Mouse (Mus musculus) embryonic fibroblast, embryonic 13.5 days (primary cell): ENCODE results near the gene Myl4. TPM values are rescaled to one million over a fixed set of nuclear protein-coding genes. Genes with fewer than 3 reads are reported as not detected.
"Not testable (repeated sequence)": the region's sequence is repeated elsewhere in the genome, so short reads cannot be mapped to it uniquely, and the experiment has no call there.

ENCODE experiments used
- H3K27ac ChIP-seq: 2 replicates; pipeline ENCODE4 v1.5.1; 2012; ENCODE audit warnings: low read length, control low read depth, inconsistent platforms; ENCODE audit not compliant: insufficient read depth
- H3K4me1 ChIP-seq: 2 replicates; pipeline ENCODE4 v1.6.1; 2011; ENCODE audit warnings: low read length; ENCODE audit not compliant: control insufficient read depth, insufficient read depth
- H3K4me3 ChIP-seq: 2 replicates; pipeline ENCODE4 v1.5.1; 2011; ENCODE audit warnings: mild to moderate bottlenecking, control low read depth, low read length; ENCODE audit not compliant: insufficient read depth
- CTCF ChIP-seq: IDR thresholded peaks from 2 replicates; pipeline ENCODE4 v1.5.1; 2011; ENCODE audit warnings: mild to moderate bottlenecking, control low read depth, low read length, moderate library complexity, borderline replicate concordance; ENCODE audit not compliant: insufficient read depth
- POLR2A ChIP-seq: IDR thresholded peaks from 2 replicates; pipeline ENCODE4 v1.6.1; 2011; ENCODE audit warnings: low read depth, mild to moderate bottlenecking, control low read depth, low read length, moderate library complexity
- polyA plus RNA-seq: library from polyadenylated mRNA; stranded (reverse); fragments of >200 nt; gene quantifications from 2 replicates; pipeline ENCODE4 v1.2.4, GENCODE M21; 2011; ENCODE audit warnings: low read depth; ENCODE audit not compliant: missing spikeins, insufficient read length

The Myl4 gene
- 1.6 and 2.7 TPM in 2 replicates for polyA plus RNA-seq

DNA sequence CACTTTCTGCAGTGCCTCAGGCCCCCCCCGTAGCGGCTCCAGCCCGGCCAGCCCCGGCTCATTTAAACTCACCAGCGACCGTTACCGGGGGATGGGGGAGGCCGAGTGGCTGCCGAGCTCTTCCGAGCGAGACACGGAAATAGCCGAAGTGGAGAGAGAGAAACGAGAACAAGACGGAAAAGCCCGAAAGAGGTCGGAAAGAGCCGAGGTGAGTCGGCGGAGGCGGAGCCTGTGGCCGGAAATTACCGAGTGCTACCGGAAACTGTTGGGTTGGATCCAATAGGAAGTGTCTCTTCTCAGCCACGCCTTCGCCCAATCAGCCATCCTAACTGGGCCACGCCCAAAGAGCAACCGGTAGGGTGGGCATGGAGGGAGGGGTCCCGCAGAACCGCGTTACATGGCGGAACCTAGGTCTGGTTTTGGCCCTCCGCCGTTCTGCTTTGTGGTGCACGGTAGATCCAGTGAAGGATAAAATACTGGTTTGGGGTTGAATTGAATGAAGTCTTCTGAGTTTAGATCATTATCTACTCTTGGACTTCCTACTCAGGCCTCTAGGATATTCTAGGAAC is at the start of gene Myl4, which contains the start of gene Cdc27:
Gene Myl4 (plus strand): TSS at position 258 of the 569 bp plus-strand sequence.
Gene Cdc27 (minus strand): TSS at position 215 of the 569 bp plus-strand sequence.
- Histone ChIP-seq H3K27ac (peak within 1 kb of the TSS; percentile 58), H3K4me1 (no peaks in the 10 kb centered on the region), H3K4me3 (peak within 1 kb of the TSS; percentile 67)
- TF ChIP-seq POLR2A, result peak; percentile 79
- no peak for TF ChIP-seq CTCF

DNA sequence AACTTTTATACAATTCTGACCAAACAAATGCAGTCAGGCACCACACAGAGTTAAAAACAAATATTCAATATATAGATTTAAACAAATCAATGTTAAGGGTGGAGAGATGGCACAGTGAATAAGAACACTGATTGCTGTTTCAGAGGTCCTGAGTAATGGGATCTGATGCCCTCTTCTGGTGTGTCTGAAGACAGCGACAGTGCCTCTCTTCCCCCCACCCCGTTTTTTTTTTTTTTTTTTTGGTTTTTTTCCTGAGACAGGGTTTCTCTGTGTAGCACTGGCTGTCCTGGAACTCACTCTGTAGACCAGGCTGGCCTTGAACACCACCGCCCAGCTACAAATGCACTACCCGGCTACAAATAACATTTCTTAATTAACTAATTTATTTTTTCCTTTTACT is 42.0 kb upstream of the Myl4 start:
- Histone ChIP-seq H3K4me3 (no peak overlapping the region), H3K4me1 (no peaks in the 10 kb centered on the region), H3K27ac (no peak overlapping the region)
- no peak for TF ChIP-seq CTCF
- no peak for TF ChIP-seq POLR2A

DNA sequence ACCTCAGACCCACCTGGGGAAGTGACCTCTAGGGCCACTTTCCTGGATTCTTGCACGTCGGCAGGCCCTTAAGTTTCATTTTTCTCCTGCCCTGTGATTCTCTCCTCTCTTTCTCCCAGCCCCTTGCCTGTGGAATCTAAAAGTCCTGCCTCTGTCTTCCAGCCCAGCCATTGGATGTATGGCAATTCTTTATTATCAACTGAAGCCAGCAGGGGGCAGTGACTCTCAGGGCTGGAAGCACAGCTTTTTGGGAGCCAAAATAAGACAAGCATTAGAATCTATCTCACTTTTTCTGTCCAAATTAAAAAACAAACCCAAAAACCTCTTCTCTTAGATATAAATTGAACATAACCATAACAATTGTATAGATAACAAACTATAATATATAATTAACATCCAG is 39.9 kb upstream of the Myl4 start:
- H3K27ac ChIP-seq, result no peak overlapping the region
- H3K4me3 ChIP-seq, result no peak overlapping the region
- TF ChIP-seq CTCF, result no peak
- no peak for TF ChIP-seq POLR2A
- H3K4me1 ChIP-seq, result no peaks in the 10 kb centered on the region

DNA sequence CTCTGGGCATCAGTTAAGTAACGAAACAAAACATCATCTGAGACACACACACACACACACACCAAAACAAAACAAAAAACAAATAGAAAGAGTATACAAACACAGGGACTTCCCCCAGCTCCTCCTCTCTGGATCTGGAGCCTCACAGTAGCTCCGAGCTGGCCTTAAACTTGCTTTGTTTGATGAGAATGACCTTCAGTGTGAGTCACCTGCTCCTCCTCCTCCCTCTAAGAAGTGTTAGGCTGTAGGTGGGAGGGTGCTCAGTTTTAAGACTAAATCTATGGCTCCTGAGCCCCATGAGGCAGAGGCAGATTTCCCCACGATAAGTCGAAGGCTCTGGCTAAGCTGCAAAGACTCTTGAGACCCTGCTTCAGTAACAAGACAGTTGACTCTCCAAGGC is 38.0 kb upstream of the Myl4 start:
- H3K4me1 ChIP-seq, result no peaks in the 10 kb centered on the region
- TF ChIP-seq CTCF, result no peak

DNA sequence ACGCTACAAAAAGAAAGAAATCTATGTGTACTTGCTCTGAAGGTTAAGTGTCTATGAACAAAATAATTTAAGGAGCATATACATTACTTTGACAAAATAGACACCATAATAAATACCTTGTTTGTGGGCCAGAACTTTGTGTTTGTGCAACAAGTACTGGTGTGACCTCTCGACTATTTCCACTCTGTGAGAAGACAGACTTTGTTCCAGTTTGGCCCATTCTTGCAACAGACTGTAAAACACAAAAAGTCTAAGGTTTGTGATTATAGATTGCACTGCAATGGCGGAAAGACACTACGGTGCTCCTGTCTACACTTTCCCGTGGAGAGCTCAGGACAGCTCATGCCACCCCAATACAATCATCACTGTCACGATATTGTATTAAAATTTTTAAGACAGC is 24.5 kb upstream of the Myl4 start:
- Histone ChIP-seq H3K4me1 (no peaks in the 10 kb centered on the region), H3K27ac (no peak overlapping the region), H3K4me3 (no peak overlapping the region)
- TF ChIP-seq POLR2A, result no peak
- no peak for TF ChIP-seq CTCF

More for the DNA sequence above, 38.0 kb upstream of the Myl4 start:
- Histone ChIP-seq H3K4me3 (no peak overlapping the region), H3K27ac (no peak overlapping the region)

DNA sequence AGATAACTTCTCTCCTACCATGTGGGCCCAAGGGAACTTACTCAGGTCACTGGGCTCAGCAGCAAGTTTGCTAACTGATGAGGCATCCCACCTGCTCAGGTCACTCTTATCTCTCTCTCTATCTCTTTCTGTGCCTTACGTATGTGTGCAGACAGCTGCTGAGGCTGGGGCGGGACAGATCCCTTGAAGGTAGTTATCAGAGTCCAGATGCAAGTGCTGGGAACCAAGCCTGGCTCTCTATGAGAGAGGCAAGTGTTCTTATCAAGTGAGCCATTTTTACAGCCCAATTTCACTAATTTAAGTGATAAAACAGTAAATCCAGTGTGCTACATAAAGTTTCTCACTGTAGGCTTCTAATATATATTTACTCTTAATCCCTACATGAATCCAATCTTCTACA is 13.6 kb upstream of the Myl4 start:
- Histone ChIP-seq H3K4me1 (no peaks in the 10 kb centered on the region), H3K27ac (no peak overlapping the region), H3K4me3 (no peak overlapping the region)
- TF ChIP-seq POLR2A, result no peak
- TF ChIP-seq CTCF, result no peak

DNA sequence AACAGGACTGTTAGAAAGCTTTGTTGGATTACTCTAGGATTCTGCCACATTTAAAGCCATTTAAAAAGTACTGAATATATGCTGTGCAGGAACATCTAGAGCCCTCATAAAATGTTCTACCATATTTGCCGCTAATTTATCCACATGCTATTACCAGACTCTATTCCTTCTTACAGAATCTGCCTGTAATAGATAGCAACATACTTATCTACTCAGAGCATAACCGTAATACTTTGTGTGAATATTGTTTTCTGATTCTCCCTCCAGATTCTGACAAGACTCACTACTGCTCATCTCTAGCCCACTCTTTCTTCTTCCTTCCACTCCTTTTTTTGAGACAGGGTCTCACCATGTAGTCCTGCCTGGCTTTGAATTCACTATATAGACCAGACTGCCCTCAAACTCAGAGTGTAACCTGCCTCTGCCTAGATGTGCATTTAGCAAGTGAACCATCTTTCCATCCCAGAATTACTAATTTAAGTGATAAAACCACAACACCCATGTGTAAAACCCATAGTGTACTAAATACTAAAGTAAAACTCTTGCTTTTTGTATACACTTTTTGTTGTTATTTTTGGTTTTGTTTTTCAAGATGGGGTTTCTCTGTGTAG is 12.4 kb upstream of the Myl4 start:
- Histone ChIP-seq H3K4me3 (no peak overlapping the region), H3K27ac (no peak overlapping the region), H3K4me1 (no peaks in the 10 kb centered on the region)
- TF ChIP-seq POLR2A, result no peak
- TF ChIP-seq CTCF, result no peak

DNA sequence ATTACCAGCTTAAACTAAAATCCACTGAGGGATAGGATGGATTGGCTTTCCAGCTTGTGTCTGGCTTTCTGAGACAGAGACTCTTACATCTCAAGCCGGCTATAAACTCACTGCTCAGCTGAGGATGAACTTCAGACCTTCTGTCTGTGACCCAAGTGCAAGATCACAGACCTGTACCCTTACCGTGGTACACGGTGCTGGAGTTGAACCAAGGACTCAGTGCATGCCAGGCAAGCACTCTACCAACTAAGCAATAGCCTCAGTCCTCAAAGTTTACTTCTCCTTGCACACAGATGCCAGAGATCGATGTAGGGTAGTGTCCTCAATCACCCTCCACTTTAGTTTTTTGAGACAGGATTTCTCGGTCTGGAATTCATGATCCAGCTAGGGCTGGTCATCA is 10.7 kb upstream of the Myl4 start:
- no peak overlapping the region for H3K27ac ChIP-seq
- no peak for TF ChIP-seq CTCF
- no peak for TF ChIP-seq POLR2A
- H3K4me3 ChIP-seq, result no peak overlapping the region
- no peaks in the 10 kb centered on the region for H3K4me1 ChIP-seq

DNA sequence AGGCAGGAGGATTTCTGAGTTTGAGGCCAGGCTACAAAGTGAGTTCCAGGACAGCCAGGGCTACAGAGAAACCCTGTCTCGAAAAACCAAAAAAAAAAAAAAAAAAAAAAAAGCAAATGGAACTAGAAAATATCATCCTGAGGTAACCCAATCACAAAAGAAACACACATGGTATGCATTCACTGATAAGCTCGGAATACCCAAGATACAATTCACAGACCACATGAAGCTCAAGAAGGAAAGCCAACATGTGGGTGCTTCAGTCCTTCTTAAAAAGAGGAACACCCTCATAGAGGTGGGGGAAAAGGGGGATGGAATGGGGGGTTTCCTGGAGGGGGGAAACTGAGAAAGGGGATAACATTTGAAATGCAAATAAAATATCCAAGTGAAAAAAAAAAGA is 7.1 kb upstream of the Myl4 start:
- H3K27ac ChIP-seq, H3K4me3 ChIP-seq, H3K4me1 ChIP-seq: not testable (repeated sequence)

DNA sequence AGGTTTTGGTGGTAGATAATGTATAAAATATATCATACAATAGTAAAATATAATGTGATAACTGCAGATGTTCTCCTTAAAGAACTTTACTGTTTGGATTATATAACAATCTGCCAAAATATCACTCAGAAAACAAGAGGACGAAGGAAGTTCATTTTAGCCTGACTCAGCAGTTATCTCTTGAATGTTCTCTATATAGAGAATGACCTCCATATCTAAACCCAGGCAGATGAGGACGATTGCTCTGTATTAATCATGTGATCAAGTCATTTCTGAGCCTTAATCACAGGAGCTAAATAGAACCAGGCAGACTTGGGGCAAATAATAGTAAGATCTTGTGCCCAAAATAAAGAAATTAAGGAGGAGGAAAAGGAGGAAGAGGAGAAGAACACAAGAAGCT is 6.0 kb upstream of the Myl4 start:
- Histone ChIP-seq H3K4me3 (no peak overlapping the region), H3K4me1 (peaks cover 3% of the 10 kb centered on the region), H3K27ac (no peak overlapping the region)
- no peak for TF ChIP-seq POLR2A
- no peak for TF ChIP-seq CTCF
